Mouse (Mus musculus): Measurements from ENCODE around the gene Nod2.

DNA sequence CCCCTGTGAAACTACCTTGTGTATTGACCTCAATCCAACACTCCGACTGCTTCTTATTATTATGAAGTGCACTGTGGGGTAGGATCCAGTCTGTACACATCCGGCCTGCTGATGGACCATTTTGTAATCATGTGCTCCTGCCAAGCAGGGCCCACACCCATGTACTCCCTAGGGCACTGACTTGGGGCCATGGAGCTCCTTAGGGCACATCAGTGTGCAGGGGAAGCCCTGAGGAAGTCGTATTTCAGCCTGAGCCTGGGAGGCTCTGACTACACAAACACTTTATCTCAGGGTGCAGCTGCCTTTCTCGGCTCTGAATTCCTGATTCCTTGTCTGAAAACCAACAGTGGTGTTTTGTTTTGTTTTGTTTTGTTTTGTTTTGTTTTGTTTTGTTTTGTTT is 16.9 kb upstream of the Nod2 start:
- TF ChIP-seq GATA1 (IDR thresholded peaks at IDR 0.05; ENCODE audit: borderline replicate concordance, low read length) (no peak), FLI1 (IDR thresholded peaks at IDR 0.05; ENCODE audit: low read length) (no peak)
